Mouse (Mus musculus) E14TG2a.4 (cell line): ENCODE data around the gene Tceanc2.

Experiments used
- CTCF ChIP-seq: conservative IDR thresholded peaks from 2 replicates; pipeline ENCODE4 v1.5.1; 2014; ENCODE audit warnings: low read length
- NANOG ChIP-seq: IDR thresholded peaks from 2 replicates; pipeline ENCODE4 v1.6.1; 2014; ENCODE audit warnings: borderline replicate concordance, low read length, mixed read lengths
- POU5F1 ChIP-seq: IDR thresholded peaks from 2 replicates; pipeline ENCODE4 v1.6.1; 2014; ENCODE audit warnings: low read length, borderline replicate concordance

- TF ChIP-seq CTCF (no peak), POU5F1 (no peak), NANOG (no peak)
These were observed 34.5 kb upstream of the Tceanc2 start for GRCm38 (mm10) chr4:107213279-107214011.
